Comparison of ENCODE assay signal across 8 mouse cellular contexts in the genomic region with DNA sequence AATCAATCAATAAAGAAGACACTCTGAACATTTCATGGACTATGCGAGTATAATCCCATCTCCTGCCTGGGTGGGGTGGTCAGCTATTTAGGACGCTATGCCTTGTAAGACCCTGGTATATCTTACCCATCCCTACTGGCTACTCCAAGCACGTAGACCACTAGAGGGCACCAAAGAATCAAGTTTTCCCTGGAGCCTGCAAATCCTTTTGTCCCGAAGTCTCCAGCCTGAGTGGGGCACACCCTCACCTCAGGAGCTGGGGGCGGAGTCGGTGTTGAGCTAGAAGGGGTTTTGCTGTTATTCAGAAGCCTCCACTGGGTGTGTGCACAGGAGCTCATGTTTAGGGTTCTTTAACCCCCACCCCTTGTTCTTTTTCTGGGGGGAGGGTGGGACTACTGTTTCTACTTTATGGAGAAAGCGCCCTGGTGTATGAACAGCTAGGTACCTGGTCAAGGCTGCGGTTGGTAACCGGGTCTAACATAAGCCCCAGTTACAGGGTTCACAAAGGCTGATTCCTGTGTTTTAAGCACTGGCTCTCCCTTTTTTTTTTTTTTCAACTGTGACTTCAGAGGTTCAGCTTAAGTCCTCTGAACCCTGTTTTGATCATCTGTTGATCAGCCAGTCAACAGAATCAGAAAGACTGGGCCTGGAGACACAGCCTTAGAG. TPM values are rescaled to one million over a fixed set of nuclear protein-coding genes. Genes with fewer than 3 reads are reported as not detected.
DNase-seq lines count a peak whose midpoint lies in the region; ATAC-seq lines count a peak whose summit lies in the region.

No protein-coding gene starts in this region.

- H3K27ac ChIP-seq in hindbrain, embryonic 15.5 days (replicated peaks) = no peak overlapping the region

- DNase-seq in right cerebral cortex, adult 18-20 months = peak; percentile 32
- DNase-seq in right cerebral cortex, postnatal 36 days (ENCODE audit: low spot score in 2 of 2) = no peak
- peak; percentile 75 to 78 for DNase-seq in cerebellum, postnatal 14 days
- DNase-seq in frontal cortex, postnatal 25 days (ENCODE audit: low spot score in 2 of 2) = peak; percentile 20 to 38
- DNase-seq in left cerebral cortex, postnatal 14 days (ENCODE audit: low spot score in 2 of 2) = peak; percentile 61 to 68
- peak; percentile 28 to 65 for DNase-seq in spleen, postnatal 4 days (ENCODE audit: low spot score in 2 of 2)

- WGBS in hindbrain, embryonic 15.5 days = 6% methylated on average over 9 of the region's 9 CpGs

- intact Hi-C loops in left cerebral cortex, postnatal 14 days (cut with DNase I) = loop anchor here (1.0 kb wide), 1 partner anchor 59 kb away; no protein-coding TSS in a partner anchor

- no peaks in the 10 kb centered on the region for H3K9me3 ChIP-seq in hindbrain, embryonic 15.5 days

- peak; percentile 73; the same call in 1 of the 2 replicates for ATAC-seq in hindbrain, embryonic 15.5 days (ENCODE audit: low FRiP score, low read depth)
- peak; percentile 84 for ATAC-seq in megakaryocyte-erythroid progenitor cell, adult 5-6 weeks (replicated peaks; ENCODE audit: low FRiP score, low TSS enrichment, poor library complexity, severe bottlenecking)

- H3K4me1 ChIP-seq in hindbrain, embryonic 15.5 days (replicated peaks) = peaks cover 6% of the 10 kb centered on the region

- no peaks in the 10 kb centered on the region for H3K36me3 ChIP-seq in hindbrain, embryonic 15.5 days

- peak overlapping the region; percentile 28 for H3K4me3 ChIP-seq in hindbrain, embryonic 15.5 days

- no peaks in the 10 kb centered on the region for H3K27me3 ChIP-seq in hindbrain, embryonic 15.5 days

- H3K9ac ChIP-seq in hindbrain, embryonic 15.5 days = peak overlapping the region; percentile 40; the same call in 1 of the 2 replicates

- H3K4me2 ChIP-seq in hindbrain, embryonic 15.5 days = peak overlapping the region; percentile 60

RNA-seq across cellular contexts. Expression of a gene that starts 18.6 kb away (rescaled TPM):
- polyA plus RNA-seq in hindbrain, embryonic 15.5 days (2015; fragmentation: Nextera tagmentation; extraction: Ambion mirVana) = 3.6 and 4.5 TPM in 2 replicates
- under 1 TPM; 0.42 to 0.82 TPM for total RNA-seq in left cerebral cortex, postnatal 14 days (2021)
- total RNA-seq in megakaryocyte-erythroid progenitor cell, adult 5-6 weeks (2014; fragmentation: Nextera tagmentation) = 5.0 and 14.3 TPM in 2 replicates
- 6.5 and 6.6 TPM in 2 replicates for total RNA-seq in megakaryocyte-erythroid progenitor cell, adult 5-6 weeks (2017)

RNA-seq across cellular contexts. Expression of a gene that starts 23.8 kb away (rescaled TPM):
- polyA plus RNA-seq in hindbrain, embryonic 15.5 days (2015; fragmentation: Nextera tagmentation; extraction: Ambion mirVana) = 4.1 and 4.9 TPM in 2 replicates
- total RNA-seq in left cerebral cortex, postnatal 14 days (2021) = 1 to 10 TPM; 1.8 to 2.3 TPM
- 1.9 TPM in 1 of 2 replicates, not detected in the other for total RNA-seq in megakaryocyte-erythroid progenitor cell, adult 5-6 weeks (2014; fragmentation: Nextera tagmentation)
- 2.5 and 2.8 TPM in 2 replicates for total RNA-seq in megakaryocyte-erythroid progenitor cell, adult 5-6 weeks (2017)

RNA-seq across cellular contexts. Expression of a gene that starts 25.8 kb away (rescaled TPM):
- 6.8 and 8.0 TPM in 2 replicates for polyA plus RNA-seq in hindbrain, embryonic 15.5 days (2015; fragmentation: Nextera tagmentation; extraction: Ambion mirVana)
- total RNA-seq in left cerebral cortex, postnatal 14 days (2021) = 1 to 10 TPM; 6.5 to 9.6 TPM
- 29.1 and 29.3 TPM in 2 replicates for total RNA-seq in megakaryocyte-erythroid progenitor cell, adult 5-6 weeks (2014; fragmentation: Nextera tagmentation)
- total RNA-seq in megakaryocyte-erythroid progenitor cell, adult 5-6 weeks (2017) = 14.2 and 16.8 TPM in 2 replicates

Comparison
In these comparisons a context has a peak if more than half of its experiments do, and no peak if none do; other contexts are left out.
1. DNase-seq: peak in right cerebral cortex, adult 18-20 months (single experiment), cerebellum, postnatal 14 days (2 of 2), frontal cortex, postnatal 25 days (2 of 2), left cerebral cortex, postnatal 14 days (2 of 2) and spleen, postnatal 4 days (2 of 2); none in right cerebral cortex, postnatal 36 days (0 of 2).